Mouse (Mus musculus): ENCODE measurements at regions not wholly inside any gene's neighbourhood (a gene's known extent, or its start where the extent isn't known, plus 50 kb on each side); places are given as distances from the start of the nearest gene placed in this dataset.
A peak's percentile ranks its signal among the peaks of the same experiment; 100 is the strongest.

DNA sequence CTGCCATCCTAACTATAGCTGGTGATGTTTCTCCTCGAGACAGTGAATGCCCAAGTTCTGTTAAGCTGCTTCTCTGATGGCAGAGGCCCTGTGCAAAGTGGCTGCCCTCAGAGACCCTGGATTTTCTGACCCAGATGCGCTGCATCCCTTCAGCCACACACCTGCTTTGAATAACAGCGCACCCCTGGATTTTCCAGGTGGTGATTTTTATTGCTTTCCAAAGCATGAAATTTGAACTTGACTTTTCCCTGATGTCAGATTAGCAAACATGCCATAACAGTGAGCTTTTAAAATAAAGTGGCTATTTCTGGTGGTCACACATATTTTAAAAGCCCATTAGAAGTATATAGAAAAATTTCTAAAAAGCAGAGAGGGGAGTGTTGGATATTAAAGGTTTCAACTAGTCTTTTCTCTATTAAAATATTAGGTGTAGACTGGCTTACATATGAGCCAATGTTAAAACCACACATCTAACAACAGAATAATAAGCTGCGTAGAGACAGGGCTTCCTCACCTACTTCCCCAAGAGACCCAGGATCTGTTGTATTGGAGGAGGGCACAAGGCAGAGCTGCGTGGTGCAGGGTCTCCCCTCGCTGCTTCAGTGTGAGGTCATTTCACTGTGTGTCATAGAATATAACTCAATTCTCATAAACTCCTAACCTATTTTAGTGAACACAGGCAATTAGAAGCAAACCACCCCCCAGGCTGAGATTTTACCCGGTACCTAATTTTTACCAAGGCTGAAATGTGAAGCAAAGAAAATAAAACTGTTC is 280.3 kb downstream of the Ccdc91 start:
- no peak for DNase-seq (ENCODE audit: low spot score)

DNA sequence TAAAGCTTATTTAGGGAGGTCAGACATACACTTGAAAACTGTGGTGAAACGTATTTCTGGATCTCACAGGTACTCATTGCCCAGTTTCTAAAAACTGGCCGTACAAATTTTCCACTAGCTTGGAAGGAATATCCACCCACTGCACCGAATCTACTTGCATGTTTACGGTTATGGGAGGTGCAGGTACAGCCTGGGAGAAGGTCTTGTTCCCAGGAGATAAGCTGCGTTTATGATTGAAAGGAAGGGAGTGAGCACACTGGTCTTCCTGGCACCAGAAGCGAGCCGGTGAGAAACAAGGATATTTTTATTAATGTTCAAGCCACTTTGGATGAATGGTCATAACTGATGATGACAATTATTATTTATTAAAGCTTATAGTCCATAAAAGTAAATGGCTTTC is 283.9 kb downstream of the Ccdc91 start:
- DNase-seq (ENCODE audit: low spot score): no peak

- DNase-seq (ENCODE audit: low spot score): no peak
Measured at GRCm38 (mm10) chr6:147760113-147760512, 284.5 kb downstream of the Ccdc91 start.

DNA sequence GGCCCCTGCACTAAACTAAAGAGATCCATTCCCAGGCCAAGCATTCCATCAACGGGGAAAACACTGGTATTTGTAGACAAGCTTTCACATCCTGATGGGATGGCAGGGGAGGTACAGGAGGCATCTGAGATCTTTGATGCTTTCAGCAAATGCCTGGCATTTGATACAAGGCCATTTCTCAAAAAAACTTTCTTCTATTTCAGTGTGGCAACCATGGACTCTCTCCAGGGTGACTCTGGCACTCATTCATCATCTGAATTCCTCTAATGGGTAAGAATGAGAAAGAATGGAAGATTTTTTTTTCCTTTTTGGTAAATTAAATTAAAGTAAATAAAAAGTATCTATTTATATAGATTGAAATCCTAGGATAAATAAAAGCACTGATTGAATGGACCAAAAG is 281.8 kb upstream of the Far2 start:
- DNase-seq (ENCODE audit: low spot score): no peak

- no peak for DNase-seq (ENCODE audit: low spot score)
Measured at GRCm38 (mm10) chr6:147769180-147769579, 277.9 kb upstream of the Far2 start.

GRCm38 (mm10) chr6:147770034-147770433 is 277.0 kb upstream of the Far2 start:
- no peak for DNase-seq (ENCODE audit: low spot score)

GRCm38 (mm10) chr6:147771411-147771810 is 275.6 kb upstream of the Far2 start:
- no peak for DNase-seq (ENCODE audit: low spot score)

GRCm38 (mm10) chr6:147773904-147774303 is 273.2 kb upstream of the Far2 start:
- no peak for DNase-seq (ENCODE audit: low spot score)

GRCm38 (mm10) chr6:147774626-147775025 is 272.4 kb upstream of the Far2 start:
- DNase-seq (ENCODE audit: low spot score): no peak

DNA sequence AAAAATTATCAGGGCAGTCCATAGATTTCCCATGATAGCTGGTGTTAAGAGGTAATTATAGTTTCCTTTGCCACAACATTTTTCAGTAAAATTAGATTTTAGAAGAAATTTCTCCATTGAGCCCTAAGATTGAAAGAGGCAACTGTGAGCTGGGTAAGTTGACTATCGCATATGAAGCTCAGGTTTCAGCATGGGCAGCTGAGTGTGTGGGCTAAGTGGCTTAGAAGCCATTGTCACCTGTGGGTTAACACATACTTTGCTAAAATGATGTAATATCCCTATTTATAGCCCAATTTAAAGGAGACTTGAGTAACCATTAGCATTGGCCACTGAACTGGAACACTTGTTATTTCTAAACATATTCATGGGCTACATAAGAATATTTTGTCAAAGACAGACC is 267.6 kb upstream of the Far2 start:
- DNase-seq (ENCODE audit: low spot score): no peak

DNA sequence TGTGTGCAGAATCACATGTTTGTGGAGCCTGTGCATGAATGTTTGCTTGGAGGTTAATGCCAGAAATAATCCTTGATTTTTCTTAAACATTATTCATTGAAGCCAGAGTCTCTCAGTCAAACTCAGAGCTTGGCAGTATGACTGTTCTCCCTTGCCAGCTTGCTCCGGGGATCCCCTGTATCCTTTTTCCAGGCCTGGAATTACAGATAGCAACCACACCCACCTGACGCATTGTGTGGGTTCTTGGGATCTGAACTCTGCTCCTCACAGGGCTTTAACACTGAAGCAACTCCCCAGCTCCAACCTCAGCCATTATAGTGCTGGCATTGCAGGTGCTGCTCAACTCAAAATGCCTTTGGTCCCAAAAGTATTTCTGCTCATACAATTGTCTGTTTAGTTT is 262.8 kb upstream of the Far2 start:
- no peak for DNase-seq (ENCODE audit: low spot score)

DNA sequence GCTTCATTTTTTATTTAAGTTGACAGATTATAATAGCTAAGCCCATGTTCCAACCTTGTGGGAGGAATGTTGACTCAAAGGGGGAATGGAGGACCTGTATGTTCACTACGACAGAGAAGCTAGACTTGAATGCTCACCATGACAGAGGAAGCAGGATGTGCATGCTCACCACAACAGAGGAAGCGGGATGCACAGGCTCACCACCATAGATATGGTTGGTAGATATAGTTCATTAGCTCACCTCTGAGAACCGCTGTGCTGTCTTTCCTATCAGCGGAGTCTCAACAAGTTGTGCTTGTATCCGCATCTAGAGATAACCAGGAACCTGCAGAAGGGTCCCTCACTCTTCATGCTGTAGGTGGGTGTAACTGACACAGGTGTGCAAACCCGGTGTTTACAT is 262.2 kb upstream of the Far2 start:
- DNase-seq (ENCODE audit: low spot score): peak; percentile 56

DNA sequence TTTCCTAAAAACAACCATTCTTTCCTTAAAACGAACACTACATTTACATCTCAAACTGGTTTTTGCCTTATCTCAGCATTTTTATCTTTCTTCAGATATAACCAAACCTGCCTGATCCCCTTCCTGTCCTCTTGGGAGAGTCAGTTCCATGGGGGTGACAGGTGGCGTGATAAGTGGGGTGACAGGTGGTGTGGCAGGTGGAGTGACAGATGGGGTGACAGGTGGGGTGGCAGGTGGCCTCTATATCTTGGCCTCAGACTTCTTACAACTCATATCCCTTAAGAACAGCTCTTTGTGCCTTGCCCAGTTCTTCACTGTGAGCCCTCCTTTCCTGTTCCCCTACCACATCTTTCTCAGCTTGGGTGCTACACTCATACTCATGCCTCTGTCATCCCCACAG is 259.0 kb upstream of the Far2 start:
- DNase-seq (ENCODE audit: low spot score): no peak

GRCm38 (mm10) chr6:147789112-147789511 is 257.9 kb upstream of the Far2 start:
- DNase-seq (ENCODE audit: low spot score): no peak

GRCm38 (mm10) chr6:147793811-147794210 is 253.2 kb upstream of the Far2 start:
- DNase-seq (ENCODE audit: low spot score): no peak

GRCm38 (mm10) chr6:147794351-147794750 is 252.7 kb upstream of the Far2 start:
- no peak for DNase-seq (ENCODE audit: low spot score)

- DNase-seq (ENCODE audit: low spot score): no peak
Measured at GRCm38 (mm10) chr6:147799009-147799727, 247.9 kb upstream of the Far2 start.

DNA sequence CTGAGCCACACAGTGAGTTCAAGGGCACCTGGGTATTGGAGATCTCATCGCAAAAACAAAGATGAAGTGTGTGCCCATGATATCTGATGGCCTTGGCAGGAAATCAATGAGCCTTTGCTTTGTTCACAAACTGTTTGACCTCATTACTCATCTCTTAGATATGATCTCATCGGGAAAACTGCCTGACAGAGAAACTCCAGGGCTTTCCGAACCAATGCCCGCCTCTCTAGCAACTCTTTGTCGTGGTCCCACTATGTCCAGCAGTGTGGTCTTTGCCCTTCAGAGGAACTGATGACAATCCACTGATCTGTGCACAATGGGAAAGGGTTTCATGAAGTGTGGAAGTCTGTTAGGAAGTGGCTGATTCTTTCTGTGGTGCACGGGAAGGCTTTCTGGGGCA is 247.2 kb upstream of the Far2 start:
- no peak for DNase-seq (ENCODE audit: low spot score)

GRCm38 (mm10) chr6:147800846-147801245 is 246.2 kb upstream of the Far2 start:
- no peak for DNase-seq (ENCODE audit: low spot score)

DNA sequence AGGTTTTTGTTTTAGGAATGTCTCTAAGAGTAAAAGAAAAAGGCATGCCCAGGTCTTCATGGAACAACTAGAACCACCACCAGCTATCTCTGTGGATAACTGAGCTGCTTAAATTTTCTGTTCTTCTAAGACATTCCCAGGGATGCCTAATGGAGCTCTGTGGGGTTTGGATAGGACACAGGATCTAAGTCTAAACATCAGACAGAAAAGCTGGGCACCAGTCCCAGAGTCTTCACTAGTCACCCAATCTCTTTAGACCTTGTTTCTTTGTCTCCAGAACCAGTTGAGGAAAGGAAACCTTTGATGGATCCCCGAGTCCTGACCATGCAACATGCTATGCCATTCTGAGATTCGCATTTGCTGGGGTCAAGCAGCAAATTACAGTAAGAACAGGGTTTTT is 243.2 kb upstream of the Far2 start:
- DNase-seq (ENCODE audit: low spot score): no peak

- peak; percentile 21 for DNase-seq (ENCODE audit: low spot score)
Measured at GRCm38 (mm10) chr6:147810710-147811109, 236.3 kb upstream of the Far2 start.

DNA sequence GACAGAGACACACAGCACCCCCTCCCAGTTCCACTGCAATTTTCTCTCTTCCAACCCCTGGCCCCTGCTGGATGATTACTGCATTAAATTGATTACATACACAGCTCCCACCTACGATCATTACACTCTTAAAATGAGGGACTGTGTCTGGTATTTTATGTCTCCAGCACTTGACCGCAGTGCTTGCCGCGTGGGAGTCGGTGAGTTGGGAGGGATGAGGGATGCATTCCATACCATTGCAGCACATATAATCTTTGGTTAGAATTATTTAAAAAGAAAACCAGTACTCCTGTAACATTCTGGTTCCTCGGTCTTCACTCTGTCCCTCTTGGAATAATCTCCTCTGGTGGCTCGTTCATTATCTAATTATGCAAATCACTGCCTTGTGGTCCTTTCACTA is 230.2 kb upstream of the Far2 start:
- DNase-seq (ENCODE audit: low spot score): no peak

DNA sequence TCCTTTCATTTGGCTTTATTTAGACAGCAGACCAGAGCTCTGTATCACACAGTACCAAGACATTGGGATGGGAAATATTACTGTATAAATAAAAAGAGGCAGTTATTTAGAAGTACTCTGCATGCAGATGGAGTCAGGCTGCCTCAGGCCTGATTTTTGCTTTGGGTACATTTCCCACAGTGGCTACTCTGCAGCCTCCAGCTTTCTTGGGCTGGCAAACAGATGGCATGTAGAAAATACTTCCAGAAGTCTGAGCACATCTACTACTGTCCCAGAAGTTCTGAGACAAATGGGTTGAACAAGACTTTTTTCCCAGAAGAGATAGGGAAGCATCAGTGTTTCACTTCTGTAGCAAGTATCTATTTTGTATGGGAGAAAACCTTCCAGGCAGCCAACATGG is 229.8 kb upstream of the Far2 start:
- DNase-seq (ENCODE audit: low spot score): no peak
